Mouse (Mus musculus): ENCODE measurements around the gene Dchs2. TPM values are rescaled to one million over a fixed set of nuclear protein-coding genes. Genes with fewer than 3 reads are reported as not detected.
A peak's percentile ranks its signal among the peaks of the same experiment; 100 is the strongest.

Gene Dchs2
- polyA plus RNA-seq, 1 experiment from 2014 or later = 0.07 TPM

DNA sequence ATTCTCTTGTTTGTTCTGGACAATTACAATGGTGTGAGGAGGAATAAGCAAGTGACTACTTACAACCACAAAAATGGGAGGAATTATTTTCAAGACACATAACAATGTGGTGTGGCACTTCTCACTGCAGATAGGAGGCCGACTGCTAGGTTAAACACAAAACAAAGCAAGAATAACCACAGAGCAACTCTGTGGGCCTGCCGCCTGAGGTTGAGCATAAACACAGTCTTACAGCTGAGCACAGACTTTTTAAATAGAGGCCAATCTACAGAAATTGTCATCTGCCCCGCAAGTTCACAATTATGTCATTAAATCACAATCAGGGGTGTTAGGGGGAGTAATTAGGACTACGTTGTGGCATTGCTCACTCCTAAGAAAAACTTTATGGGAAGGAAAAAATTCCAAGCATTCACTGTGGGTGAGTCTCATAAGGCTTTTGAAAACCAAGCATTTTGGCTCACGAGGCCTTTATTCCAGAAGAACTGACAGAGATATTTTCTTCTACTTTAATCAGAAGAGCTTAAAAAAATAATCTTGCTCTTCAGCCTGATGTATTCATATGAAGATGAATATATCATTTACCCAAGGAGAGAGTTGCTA, 172.1 kb downstream of the Dchs2 start:
- Histone ChIP-seq H3K4me1 (replicated peaks; ENCODE audit: control insufficient read depth, insufficient read depth, low read length) (no peaks in the 10 kb centered on the region), H3K4me2 (replicated peaks; ENCODE audit: low read depth) (no peak overlapping the region), H3K9me3 (ENCODE audit: control insufficient read depth) (no peaks in the 10 kb centered on the region), H3K36me3 (ENCODE audit: control insufficient read depth, insufficient read depth) (no peaks in the 10 kb centered on the region), H3K27me3 (replicated peaks; ENCODE audit: control insufficient read depth, insufficient read depth, low read length) (no peaks in the 10 kb centered on the region), H3K27ac (ENCODE audit: low read depth, low read length) (no peak overlapping the region), H3K9ac (ENCODE audit: low read depth, low read length) (no peak overlapping the region), H3K4me3 (ENCODE audit: low read depth, low read length) (no peak overlapping the region)
- TF ChIP-seq CTCF (IDR thresholded peaks at IDR 0.05; ENCODE audit: low read depth) = no peak
- 59% methylated on average over 5 of the region's 5 CpGs for WGBS
- ATAC-seq = no peak

DNA sequence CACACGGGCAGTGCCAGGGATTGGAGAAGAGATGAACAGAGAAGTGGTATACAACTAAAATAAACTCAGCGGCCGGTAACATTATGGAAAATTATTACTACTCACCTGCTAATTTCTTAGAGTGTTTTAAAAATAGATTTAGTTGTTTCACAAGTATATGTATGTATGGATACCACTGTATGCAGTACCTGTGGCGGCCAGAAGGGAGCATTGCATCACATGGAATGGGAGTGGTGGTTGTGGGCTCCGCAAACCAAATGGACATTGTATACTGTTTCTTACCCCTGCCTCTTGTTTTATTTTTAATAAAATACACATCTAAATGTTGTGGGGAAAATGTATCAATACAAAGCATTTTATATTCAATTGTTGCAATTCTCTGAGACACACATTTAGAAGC, 176.1 kb downstream of the Dchs2 start:
- Histone ChIP-seq H3K27me3 (replicated peaks; ENCODE audit: control insufficient read depth, insufficient read depth, low read length) (no peaks in the 10 kb centered on the region), H3K4me1 (replicated peaks; ENCODE audit: control insufficient read depth, insufficient read depth, low read length) (no peaks in the 10 kb centered on the region), H3K27ac (ENCODE audit: low read depth, low read length) (no peak overlapping the region), H3K36me3 (ENCODE audit: control insufficient read depth, insufficient read depth) (no peaks in the 10 kb centered on the region), H3K4me3 (ENCODE audit: low read depth, low read length) (no peak overlapping the region), H3K9me3 (ENCODE audit: control insufficient read depth) (no peaks in the 10 kb centered on the region), H3K9ac (ENCODE audit: low read depth, low read length) (no peak overlapping the region), H3K4me2 (replicated peaks; ENCODE audit: low read depth) (no peak overlapping the region)
- WGBS = 73% methylated on average over 5 of the region's 5 CpGs
- peak; percentile 63 for TF ChIP-seq CTCF (IDR thresholded peaks at IDR 0.05; ENCODE audit: low read depth)
- no peak for ATAC-seq

DNA sequence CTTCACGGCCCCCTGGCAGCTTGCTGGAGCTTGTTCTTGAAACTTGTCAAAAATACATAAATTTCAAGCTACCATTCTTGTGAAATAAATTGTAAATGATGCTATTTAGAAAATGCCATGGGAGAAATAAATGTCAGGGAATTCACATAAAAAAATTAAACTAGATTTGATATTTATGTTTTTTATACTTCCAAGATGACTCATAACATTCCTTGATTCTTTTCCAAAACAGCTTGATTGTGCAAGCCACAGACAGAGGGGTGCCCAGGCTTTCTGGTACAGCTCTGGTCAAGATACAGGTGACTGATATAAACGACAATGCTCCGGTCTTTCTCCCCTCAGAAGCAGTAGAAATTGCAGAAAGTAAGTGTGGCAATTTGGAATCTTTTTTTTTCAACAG, 218.2 kb downstream of the Dchs2 start:
- 74% methylated on average over 3 of the region's 3 CpGs for WGBS
- H3K4me3 ChIP-seq (ENCODE audit: low read depth, low read length) = no peak overlapping the region
- no peaks in the 10 kb centered on the region for H3K4me1 ChIP-seq (replicated peaks; ENCODE audit: control insufficient read depth, insufficient read depth, low read length)
- H3K27me3 ChIP-seq (replicated peaks; ENCODE audit: control insufficient read depth, insufficient read depth, low read length) = no peaks in the 10 kb centered on the region
- ATAC-seq = no peak
- no peak overlapping the region for H3K4me2 ChIP-seq (replicated peaks; ENCODE audit: low read depth)
- no peaks in the 10 kb centered on the region for H3K36me3 ChIP-seq (ENCODE audit: control insufficient read depth, insufficient read depth)
- no peak for TF ChIP-seq CTCF (IDR thresholded peaks at IDR 0.05; ENCODE audit: low read depth)
- H3K9me3 ChIP-seq (ENCODE audit: control insufficient read depth) = no peaks in the 10 kb centered on the region
- no peak overlapping the region for H3K9ac ChIP-seq (ENCODE audit: low read depth, low read length)
- H3K27ac ChIP-seq (ENCODE audit: low read depth, low read length) = no peak overlapping the region

DNA sequence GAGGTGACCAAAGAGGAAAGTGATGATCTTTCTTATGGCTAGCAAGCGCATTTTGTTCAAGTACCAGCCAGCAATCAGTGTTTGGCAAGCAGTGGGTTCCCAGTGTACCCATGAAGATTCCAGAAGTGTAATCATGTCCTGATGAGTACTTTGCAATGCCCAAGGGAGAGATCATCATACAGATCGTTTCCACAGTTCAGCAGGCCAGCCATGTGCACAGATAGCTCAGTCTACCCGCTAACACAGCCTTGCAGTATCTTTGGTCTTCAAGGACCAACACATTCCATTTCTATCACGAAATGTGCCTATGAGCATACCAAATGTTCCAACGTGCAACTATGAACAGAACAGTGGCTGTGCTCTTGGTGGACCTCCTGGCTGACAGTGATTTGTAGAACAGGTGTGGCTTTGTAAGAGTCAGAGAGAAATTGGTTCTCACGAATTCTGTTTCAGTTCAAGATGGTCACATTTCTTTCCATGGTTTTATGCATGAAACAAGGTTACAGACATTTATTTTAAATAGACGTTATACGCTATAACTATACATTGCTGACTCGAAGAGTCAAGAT, 240.8 kb downstream of the Dchs2 start:
- no peaks in the 10 kb centered on the region for H3K9me3 ChIP-seq (ENCODE audit: control insufficient read depth)
- no peaks in the 10 kb centered on the region for H3K27me3 ChIP-seq (replicated peaks; ENCODE audit: control insufficient read depth, insufficient read depth, low read length)
- WGBS = 83% methylated on average over 9 of the region's 9 CpGs
- H3K36me3 ChIP-seq (ENCODE audit: control insufficient read depth, insufficient read depth) = no peaks in the 10 kb centered on the region
- H3K9ac ChIP-seq (ENCODE audit: low read depth, low read length) = no peak overlapping the region
- H3K4me1 ChIP-seq (replicated peaks; ENCODE audit: control insufficient read depth, insufficient read depth, low read length) = no peaks in the 10 kb centered on the region
- ATAC-seq = no peak
- H3K4me2 ChIP-seq (replicated peaks; ENCODE audit: low read depth) = no peak overlapping the region
- no peak overlapping the region for H3K4me3 ChIP-seq (ENCODE audit: low read depth, low read length)
- TF ChIP-seq CTCF (IDR thresholded peaks at IDR 0.05; ENCODE audit: low read depth) = no peak
- H3K27ac ChIP-seq (ENCODE audit: low read depth, low read length) = no peak overlapping the region

DNA sequence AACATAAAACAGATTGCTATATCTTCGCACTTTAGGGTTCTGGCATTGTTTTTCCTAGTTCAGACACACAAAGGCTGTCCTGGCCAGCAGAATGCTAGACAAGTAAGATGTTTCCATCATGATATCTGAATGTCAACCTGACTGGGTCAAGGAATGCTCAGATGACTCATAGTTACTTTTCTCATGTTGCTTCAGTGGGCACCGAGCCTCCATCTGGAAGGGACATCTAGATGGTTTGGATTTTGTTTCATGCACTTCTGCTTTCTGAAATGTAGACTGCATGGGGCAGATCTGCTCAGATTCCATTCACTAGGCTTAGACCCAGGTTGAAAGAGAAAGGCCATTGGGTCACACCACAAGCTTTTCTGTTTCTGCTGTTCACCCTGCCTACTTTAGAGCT, 242.1 kb downstream of the Dchs2 start:
- ATAC-seq = no peak
- Histone ChIP-seq H3K4me3 (ENCODE audit: low read depth, low read length) (no peak overlapping the region), H3K27ac (ENCODE audit: low read depth, low read length) (no peak overlapping the region), H3K9ac (ENCODE audit: low read depth, low read length) (no peak overlapping the region), H3K4me1 (replicated peaks; ENCODE audit: control insufficient read depth, insufficient read depth, low read length) (no peaks in the 10 kb centered on the region), H3K27me3 (replicated peaks; ENCODE audit: control insufficient read depth, insufficient read depth, low read length) (no peaks in the 10 kb centered on the region), H3K4me2 (replicated peaks; ENCODE audit: low read depth) (no peak overlapping the region), H3K36me3 (ENCODE audit: control insufficient read depth, insufficient read depth) (no peaks in the 10 kb centered on the region), H3K9me3 (ENCODE audit: control insufficient read depth) (no peaks in the 10 kb centered on the region)
- TF ChIP-seq CTCF (IDR thresholded peaks at IDR 0.05; ENCODE audit: low read depth) = no peak
- 85% methylated on average over 2 of the region's 2 CpGs for WGBS

DNA sequence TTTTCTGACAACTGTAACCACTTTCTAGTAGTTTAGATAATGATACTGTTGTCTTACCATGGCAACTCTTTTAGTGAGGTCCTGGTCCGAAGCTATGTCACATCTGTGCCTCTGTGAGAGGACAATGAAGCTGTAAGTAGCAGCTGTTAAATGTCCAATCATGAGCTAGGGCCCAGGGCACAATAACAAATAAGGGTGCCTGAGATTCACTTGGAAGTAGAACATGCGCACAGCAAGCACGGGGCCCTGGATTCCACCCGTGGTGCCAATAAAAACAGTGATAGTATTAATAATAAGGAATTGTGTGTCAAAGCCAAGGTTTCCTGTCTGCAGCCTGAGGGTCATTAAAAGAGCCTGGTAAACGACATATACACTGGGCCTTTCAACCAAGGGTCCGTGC, 246.6 kb downstream of the Dchs2 start:
- no peak for ATAC-seq
- Histone ChIP-seq H3K4me3 (ENCODE audit: low read depth, low read length) (no peak overlapping the region), H3K27ac (ENCODE audit: low read depth, low read length) (no peak overlapping the region), H3K36me3 (ENCODE audit: control insufficient read depth, insufficient read depth) (no peaks in the 10 kb centered on the region), H3K4me2 (replicated peaks; ENCODE audit: low read depth) (no peak overlapping the region), H3K27me3 (replicated peaks; ENCODE audit: control insufficient read depth, insufficient read depth, low read length) (no peaks in the 10 kb centered on the region), H3K9ac (ENCODE audit: low read depth, low read length) (no peak overlapping the region), H3K9me3 (ENCODE audit: control insufficient read depth) (no peaks in the 10 kb centered on the region), H3K4me1 (replicated peaks; ENCODE audit: control insufficient read depth, insufficient read depth, low read length) (no peaks in the 10 kb centered on the region)
- TF ChIP-seq CTCF (IDR thresholded peaks at IDR 0.05; ENCODE audit: low read depth) = no peak
- WGBS = 64% methylated on average over 6 of the region's 6 CpGs

Measured in intestine, postnatal 0 days (tissue).